In genomic region chr6:89607999-89608398, GRCm38 (mm10) we compare ENCODE assay signal across 11 mouse cellular contexts. TPM values are rescaled to one million over a fixed set of nuclear protein-coding genes. Genes with fewer than 3 reads are reported as not detected.
A peak's percentile ranks its signal among the peaks of the same experiment; 100 is the strongest.
DNase-seq lines count a peak whose midpoint lies in the region; ATAC-seq and TF ChIP-seq lines count a peak whose summit lies in the region.
"Had no signal": no experiment of that assay in that cellular context is flagged by ENCODE, and none has a peak within 500 bp of the region (broad histone marks: within the 10 kb centered on the region; RNA-seq: fewer than 3 reads in every experiment).

No protein-coding gene starts in this region.

- peak; percentile 32; the same call in 1 of the 2 replicates for TF ChIP-seq CTCF in cerebellum, adult 2 months (IDR thresholded peaks at IDR 0.05; ENCODE audit: borderline replicate concordance, insufficient read depth, low read depth, low read length)
- peak; percentile 57 for TF ChIP-seq CTCF in liver, adult 2 months (IDR thresholded peaks at IDR 0.05; ENCODE audit: low read depth, low read length)
- TF ChIP-seq CTCF in G1E (IDR thresholded peaks at IDR 0.05; ENCODE audit: low read depth, low read length) = peak; percentile 60

- no peak for TF ChIP-seq POLR2A in cerebellum, adult 2 months (IDR thresholded peaks at IDR 0.05; ENCODE audit: borderline replicate concordance, insufficient read depth, low read length)
- TF ChIP-seq POLR2A in liver, adult 2 months (IDR thresholded peaks at IDR 0.05; ENCODE audit: extremely low read depth, insufficient read depth, low read length) = no peak

- no peak for DNase-seq in cerebellum, adult 2 months
- DNase-seq in cerebellum, adult 8-10 months = no peak
- no peak for DNase-seq in liver, adult 2 months (ENCODE audit: extremely low read depth, low read depth, low spot score)
- no peak for DNase-seq in liver, embryonic 11.5 days (ENCODE audit: low spot score)
- DNase-seq in G1E (ENCODE audit: low spot score) = no peak
- DNase-seq in ovary, postnatal 36 days (ENCODE audit: low spot score) = no peak
- no peak for DNase-seq in right cerebral cortex, postnatal 14 days
- DNase-seq: lung, postnatal 4 days had no signal

- no peaks in the 10 kb centered on the region for H3K36me3 ChIP-seq in liver, adult 2 months (ENCODE audit: control insufficient read depth, insufficient read depth, low read length)
- no peaks in the 10 kb centered on the region for H3K36me3 ChIP-seq in liver, embryonic 11.5 days (ENCODE audit: control insufficient read depth, insufficient read depth, low read length)
- no peaks in the 10 kb centered on the region for H3K36me3 ChIP-seq in G1E (replicated peaks)
- H3K36me3 ChIP-seq: neural tube, embryonic 12.5 days had no signal

- H3K4me2 ChIP-seq in liver, embryonic 11.5 days = no peak overlapping the region
- H3K4me2 ChIP-seq: forebrain, embryonic 13.5 days; neural tube, embryonic 12.5 days had no signal

- no peak for ATAC-seq in liver, embryonic 11.5 days (replicated peaks; ENCODE audit: low FRiP score)
- no peak for ATAC-seq in G1E (ENCODE audit: extremely low read depth, insufficient number of reproducible peaks, low FRiP score, poor library complexity, severe bottlenecking)
- ATAC-seq in megakaryocyte, adult 5-6 weeks (ENCODE audit: poor library complexity, severe bottlenecking) = peak; percentile 52; the same call in 1 of the 2 replicates
- ATAC-seq: forebrain, embryonic 13.5 days had no signal

- no peaks in the 10 kb centered on the region for H3K79me2 ChIP-seq in liver, adult 2 months (ENCODE audit: control insufficient read depth, insufficient read depth, low read length)

- H3K4me1 ChIP-seq in cerebellum, adult 2 months (ENCODE audit: control insufficient read depth, insufficient read depth, low read length) = no peaks in the 10 kb centered on the region
- H3K4me1 ChIP-seq in liver, adult 2 months (ENCODE audit: control insufficient read depth, insufficient read depth, low read length) = no peaks in the 10 kb centered on the region
- no peaks in the 10 kb centered on the region for H3K4me1 ChIP-seq in liver, embryonic 11.5 days (replicated peaks; ENCODE audit: control insufficient read depth, insufficient read depth, low read length)
- H3K4me1 ChIP-seq in G1E (ENCODE audit: insufficient read depth, low read depth, low read length) = no peaks in the 10 kb centered on the region

- WGBS in cerebellum, adult 2 months = 64% methylated on average over 4 of the region's 4 CpGs
- 53% methylated on average over 4 of the region's 4 CpGs for WGBS in liver, adult 2 months
- 40% methylated on average over 4 of the region's 4 CpGs for WGBS in liver, embryonic 11.5 days

- no peaks in the 10 kb centered on the region for H3K27me3 ChIP-seq in cerebellum, adult 2 months (ENCODE audit: control insufficient read depth, insufficient read depth, low read length)
- H3K27me3 ChIP-seq in liver, adult 2 months (ENCODE audit: control insufficient read depth, insufficient read depth, low read length) = no peaks in the 10 kb centered on the region
- H3K27me3 ChIP-seq in liver, embryonic 11.5 days (replicated peaks; ENCODE audit: control insufficient read depth, insufficient read depth, low read length) = no peaks in the 10 kb centered on the region
- peaks cover 4% of the 10 kb centered on the region; the same call in 1 of the 2 replicates for H3K27me3 ChIP-seq in G1E (ENCODE audit: insufficient read depth, low read length)
- H3K27me3 ChIP-seq: forebrain, embryonic 13.5 days; neural tube, embryonic 12.5 days had no signal

- H3K27ac ChIP-seq in cerebellum, adult 2 months (ENCODE audit: insufficient read depth, low read length) = no peak overlapping the region
- no peak overlapping the region for H3K27ac ChIP-seq in liver, adult 2 months (replicated peaks; ENCODE audit: insufficient read depth, low read depth, low read length)
- no peak overlapping the region for H3K27ac ChIP-seq in liver, embryonic 11.5 days (ENCODE audit: low read depth, low read length)
- H3K27ac ChIP-seq: forebrain, embryonic 13.5 days; neural tube, embryonic 12.5 days had no signal

- H3K9ac ChIP-seq in liver, adult 2 months (ENCODE audit: low read depth, low read length) = no peak overlapping the region
- no peak overlapping the region for H3K9ac ChIP-seq in liver, embryonic 11.5 days (ENCODE audit: low read depth, low read length)
- H3K9ac ChIP-seq: forebrain, embryonic 13.5 days; neural tube, embryonic 12.5 days had no signal

- no peaks in the 10 kb centered on the region for H3K9me3 ChIP-seq in liver, embryonic 11.5 days (ENCODE audit: control insufficient read depth, low read length)
- no peaks in the 10 kb centered on the region for H3K9me3 ChIP-seq in G1E (replicated peaks)
- H3K9me3 ChIP-seq: forebrain, embryonic 13.5 days; neural tube, embryonic 12.5 days had no signal

- H3K4me3 ChIP-seq in cerebellum, adult 2 months (replicated peaks; ENCODE audit: insufficient read depth, low read depth, low read length) = no peak overlapping the region
- H3K4me3 ChIP-seq in liver, adult 2 months (ENCODE audit: insufficient read depth, low read depth, low read length) = no peak overlapping the region
- H3K4me3 ChIP-seq in liver, embryonic 11.5 days (ENCODE audit: low read depth, low read length) = no peak overlapping the region
- H3K4me3 ChIP-seq in G1E (ENCODE audit: low read depth, low read length) = no peak overlapping the region
- H3K4me3 ChIP-seq: forebrain, embryonic 13.5 days; neural tube, embryonic 12.5 days had no signal

RNA-seq across cellular contexts. Expression of gene Chchd6, which starts 12.5 kb away (rescaled TPM):
- polyA plus RNA-seq in cerebellum, adult 2 months (2012; rRNA removed) = 93.1 and 104 TPM in 2 replicates
- total RNA-seq in liver, adult 2 months (2014; rRNA removed) = 6.9 and 8.0 TPM in 2 replicates
- 5.0 and 9.4 TPM in 2 replicates for polyA plus RNA-seq in liver, adult 2 months (2012; rRNA removed)
- polyA plus RNA-seq in liver, embryonic 11.5 days (2014; fragmentation: Nextera tagmentation; extraction: Ambion mirVana) = 40.9 and 43.2 TPM in 2 replicates
- total RNA-seq in G1E (2014; fragmentation: Nextera tagmentation) (7.1 and 9.0 TPM in 2 replicates), G1E (2017) (4.7 and 5.3 TPM in 2 replicates)
- 13.3 and 15.8 TPM in 2 replicates for polyA plus RNA-seq in G1E (2012)
- total RNA-seq in megakaryocyte, adult 5-6 weeks (2015) = 5.9 and 7.1 TPM in 2 replicates
- total RNA-seq in megakaryocyte, adult 5-6 weeks (2017) = 1.3 and 1.5 TPM in 2 replicates

RNA-seq across cellular contexts. Expression of gene Txnrd3, which starts 35.8 kb away (rescaled TPM):
- polyA plus RNA-seq in cerebellum, adult 2 months (2012; rRNA removed) = 4.7 and 5.5 TPM in 2 replicates
- total RNA-seq in liver, adult 2 months (2014; rRNA removed) = 5.6 and 6.4 TPM in 2 replicates
- polyA plus RNA-seq in liver, adult 2 months (2012; rRNA removed) = 4.8 and 5.7 TPM in 2 replicates
- 10.0 and 11.2 TPM in 2 replicates for polyA plus RNA-seq in liver, embryonic 11.5 days (2014; fragmentation: Nextera tagmentation; extraction: Ambion mirVana)
- total RNA-seq in G1E (2014; fragmentation: Nextera tagmentation) (2.3 and 3.9 TPM in 2 replicates), G1E (2017) (6.8 and 7.2 TPM in 2 replicates)
- 4.1 and 5.7 TPM in 2 replicates for polyA plus RNA-seq in G1E (2012)
- 0.11 and 1.1 TPM in 2 replicates for total RNA-seq in megakaryocyte, adult 5-6 weeks (2015)
- 0.49 and 1.5 TPM in 2 replicates for total RNA-seq in megakaryocyte, adult 5-6 weeks (2017)
